Mouse (Mus musculus) CD4-positive, CD25-positive, alpha-beta regulatory T cell, adult 4 months (primary cell): ENCODE results near the gene Capn7. TPM values are rescaled to one million over a fixed set of nuclear protein-coding genes. Genes with fewer than 3 reads are reported as not detected.
A peak's percentile ranks its signal among the peaks of the same experiment; 100 is the strongest.

Experiments
- ATAC-seq: one replicate; pipeline ENCODE4 v1.8.0; 2017
- polyA plus RNA-seq, 2 experiments: library from polyadenylated mRNA; unstranded; fragments of 100-300 nt; shearing (Covaris generic); gene quantifications; one replicate each; pipeline ENCODE4 v1.2.1; 2017

The Capn7 gene
- 10 to 100 TPM; 16.0 to 18.3 TPM for polyA plus RNA-seq

DNA sequence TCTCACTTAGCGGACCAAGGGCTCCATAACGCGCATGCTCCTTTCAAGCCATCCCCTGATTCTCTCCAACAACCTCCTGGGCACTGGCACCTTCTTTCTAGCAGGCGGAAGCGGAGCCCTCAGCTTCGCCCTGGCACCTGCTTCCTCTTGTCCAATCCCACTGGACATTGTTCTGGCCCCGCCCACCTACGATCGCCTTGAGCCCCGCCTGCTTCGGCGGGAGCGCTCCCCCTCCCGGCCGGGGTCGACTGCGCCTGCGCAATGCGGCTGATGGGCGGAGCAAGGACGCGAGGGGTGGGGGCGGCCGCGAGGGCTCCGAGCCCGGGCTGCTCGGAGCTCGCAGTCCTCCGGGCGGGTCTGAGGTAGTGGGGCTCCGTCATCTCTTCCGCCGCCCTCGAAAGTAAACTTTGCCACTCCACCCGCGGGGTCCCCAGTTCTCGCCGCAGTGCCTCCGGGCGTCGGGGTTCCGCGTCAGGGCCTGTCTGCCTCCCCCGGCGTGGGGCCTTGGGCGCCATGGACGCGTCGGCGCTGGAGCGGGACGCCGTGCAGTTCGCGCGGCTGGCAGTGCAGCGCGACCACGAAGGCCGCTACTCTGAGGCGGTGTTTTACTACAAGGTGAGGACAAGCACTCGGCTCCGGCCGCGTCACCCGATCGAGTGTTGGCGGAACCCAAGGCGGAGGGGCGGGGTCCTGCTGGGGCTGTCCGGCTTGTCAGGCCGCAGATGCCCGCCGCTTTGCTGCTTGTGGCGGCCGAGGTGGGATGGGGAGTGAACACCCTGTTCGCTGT, at the start of gene Capn7:
Capn7 (plus strand) TSS at position 270 of the 787 bp plus-strand sequence.
- ATAC-seq = peak; percentile 87

DNA sequence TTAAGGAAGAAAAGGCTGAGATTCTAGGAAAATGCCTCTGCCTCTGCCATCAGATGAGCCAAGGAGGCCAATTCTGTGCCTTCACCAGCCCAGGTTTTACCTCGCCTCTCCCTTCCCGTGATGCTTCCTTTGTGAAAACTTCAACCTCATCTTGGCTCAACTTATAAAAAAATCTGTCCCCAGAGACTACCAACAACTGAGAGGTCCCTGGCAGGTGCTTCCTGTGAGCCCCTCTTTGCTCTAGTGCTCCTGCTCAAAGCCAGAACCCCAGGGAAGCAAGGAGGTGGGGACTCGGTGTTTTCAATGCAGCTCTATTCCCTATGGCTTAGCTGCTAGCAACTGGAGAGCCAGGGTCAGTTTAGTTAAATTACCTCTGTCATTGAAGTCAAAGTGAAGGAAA, 23.2 kb upstream of the Capn7 start:
- ATAC-seq = no peak

DNA sequence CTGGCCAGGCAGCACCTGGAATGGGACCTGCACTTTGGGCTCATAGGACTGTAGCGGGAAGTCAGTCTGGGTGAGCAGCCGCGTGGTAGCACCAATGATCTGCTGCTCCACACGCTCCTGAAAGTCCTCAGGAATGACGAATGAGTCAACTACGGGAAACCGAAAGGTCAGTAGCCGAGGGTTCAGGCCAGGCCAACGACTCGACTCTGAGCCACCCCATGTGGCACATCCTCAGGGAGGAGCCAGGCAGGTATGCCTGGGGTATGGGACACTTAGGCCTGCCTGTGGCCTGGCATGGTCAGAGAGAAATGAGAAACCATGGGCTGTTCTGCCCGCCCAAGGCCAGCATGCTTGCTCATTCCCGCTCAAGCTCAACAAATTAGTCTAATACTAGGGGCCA, 19.8 kb upstream of the Capn7 start:
- no peak for ATAC-seq

DNA sequence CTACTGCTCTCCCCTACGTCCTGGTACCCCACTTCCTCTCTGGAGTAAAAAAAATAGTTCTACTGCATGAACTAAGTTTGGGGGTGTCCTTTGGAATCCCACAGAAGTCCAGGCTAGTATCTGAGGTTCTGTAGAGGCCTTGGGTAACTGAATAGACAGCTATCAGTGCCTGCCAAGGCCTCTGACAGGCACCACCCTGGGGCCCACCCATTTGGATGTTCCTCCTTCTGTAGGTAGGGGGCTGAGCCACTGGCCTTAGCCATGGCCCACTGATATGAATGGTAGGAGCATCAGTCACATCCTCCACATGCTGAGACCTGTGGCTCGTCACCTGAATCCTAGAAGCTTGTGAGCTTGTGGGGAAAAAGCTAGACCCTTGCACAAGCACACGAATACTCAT, 18.7 kb upstream of the Capn7 start:
- no peak for ATAC-seq

DNA sequence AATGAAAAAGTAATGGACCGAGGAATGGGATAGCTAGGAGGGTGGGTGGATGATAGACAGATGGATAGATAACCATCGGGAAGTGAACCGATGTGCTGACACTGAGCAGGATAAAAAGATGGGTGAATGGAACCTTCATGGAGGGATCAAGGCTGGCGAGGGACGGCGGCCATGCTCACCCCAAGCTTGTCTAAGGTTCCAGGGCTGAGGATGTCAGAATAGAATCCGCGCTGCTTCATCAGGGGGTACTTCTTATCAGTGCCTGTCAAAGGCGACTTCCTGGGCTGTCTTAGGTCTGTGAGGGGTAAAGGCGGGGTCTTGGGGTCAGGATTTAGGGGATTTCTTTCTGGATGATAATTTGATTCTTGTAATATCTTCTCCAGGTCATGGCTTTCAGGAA, 16.9 kb upstream of the Capn7 start:
- no peak for ATAC-seq

DNA sequence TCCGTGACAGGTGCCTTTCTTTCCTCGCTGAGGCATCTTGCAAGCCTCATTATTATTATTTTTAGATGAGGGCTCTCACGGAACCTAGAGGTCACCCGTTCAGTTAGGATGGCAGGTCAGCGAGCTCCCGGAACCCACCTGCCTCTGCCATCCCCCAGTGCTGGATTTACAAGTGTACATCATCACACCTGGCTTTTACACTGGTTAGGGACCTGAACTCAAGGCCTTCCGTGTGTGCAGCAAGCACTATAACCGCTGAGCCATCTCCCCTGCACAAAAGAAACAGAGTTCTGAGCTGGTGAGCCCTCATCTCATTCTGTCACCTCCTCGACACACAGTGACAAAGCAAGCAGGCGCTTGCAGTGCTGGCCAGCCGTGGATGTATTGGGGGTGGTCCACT, 15.3 kb upstream of the Capn7 start:
- no peak for ATAC-seq

DNA sequence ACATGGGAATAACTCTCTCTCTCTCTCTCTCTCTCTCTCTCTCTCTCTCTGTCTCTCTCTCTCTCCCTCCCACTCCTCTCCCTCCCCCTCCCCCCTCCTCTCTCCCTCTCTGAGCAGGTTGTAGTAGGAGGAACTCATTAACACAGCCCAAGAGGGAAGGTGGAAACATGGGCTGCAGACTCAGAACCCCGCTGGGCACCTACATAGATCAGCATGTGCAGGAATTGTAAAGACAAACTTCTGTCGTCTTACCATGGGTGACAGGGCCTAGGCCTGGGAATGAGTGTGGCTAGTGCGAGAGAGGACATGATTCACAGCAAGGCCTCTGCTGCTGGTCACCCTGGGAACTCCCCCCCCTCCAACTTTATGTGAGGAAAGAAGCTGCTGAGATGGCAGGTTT, 14.2 kb upstream of the Capn7 start:
- ATAC-seq = no peak

DNA sequence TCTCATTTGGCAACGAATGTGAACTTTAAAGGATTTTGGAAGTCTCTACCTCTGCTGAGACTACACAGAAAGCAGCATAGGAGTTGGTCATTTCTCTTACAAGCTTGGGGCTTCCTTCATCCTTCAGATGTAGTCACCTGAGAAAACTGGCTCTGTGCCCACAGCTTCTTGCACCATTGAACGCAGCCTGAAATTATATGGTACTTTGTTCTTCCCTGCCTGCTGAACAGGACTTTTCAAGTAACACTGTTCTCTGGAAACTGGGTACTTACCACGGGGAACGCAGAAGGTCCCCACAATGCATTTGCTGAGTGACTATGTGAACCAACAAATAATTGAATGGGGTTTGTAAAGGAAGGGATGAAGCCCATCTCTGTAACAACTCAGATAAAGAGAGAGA, 13.2 kb upstream of the Capn7 start:
- no peak for ATAC-seq

DNA sequence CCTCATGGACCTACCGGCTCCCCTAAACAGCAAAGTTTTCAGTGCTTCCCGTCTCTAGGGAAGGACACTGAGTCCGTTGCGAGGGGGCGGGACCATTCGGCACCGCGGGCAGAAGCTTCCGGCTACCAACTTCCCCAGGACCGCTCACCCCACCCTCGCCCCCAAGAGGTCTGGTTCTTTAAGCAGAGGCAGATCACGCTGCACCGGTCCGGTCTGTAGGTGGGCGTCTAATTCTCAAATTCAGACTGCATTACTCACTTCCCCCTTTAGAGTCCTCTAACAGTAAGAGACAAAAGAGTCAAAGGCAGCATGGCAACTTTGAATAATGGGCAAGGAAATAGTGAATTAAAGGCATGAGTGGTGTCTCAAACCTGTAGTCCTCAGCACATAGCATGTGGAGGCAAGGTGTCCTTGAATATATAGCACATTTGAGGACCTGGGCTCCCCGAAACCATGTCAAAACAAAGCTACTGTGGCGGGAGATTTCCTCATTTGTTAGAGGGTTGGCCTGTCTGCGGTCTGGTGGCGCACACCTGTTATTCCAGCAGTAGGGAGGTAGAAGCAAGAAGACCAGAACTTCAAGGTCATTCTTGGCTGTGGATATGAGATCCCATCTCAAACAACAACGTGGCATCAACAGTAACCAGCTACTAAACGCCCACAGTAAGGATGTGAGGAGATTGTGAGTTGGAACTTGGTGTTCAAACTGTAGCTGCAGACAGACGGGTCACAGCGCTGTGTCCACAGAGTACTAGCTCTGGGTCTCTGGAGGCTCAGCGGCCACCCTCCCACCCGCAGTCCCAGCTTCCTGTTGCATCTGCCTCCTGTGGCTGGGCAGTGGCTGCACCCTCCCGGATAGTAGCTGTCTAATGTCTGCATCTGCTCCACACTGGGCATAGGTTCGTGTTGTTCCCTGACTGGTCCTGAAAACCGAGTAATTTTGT, 12.3 kb upstream of the Capn7 start, which contains the start of gene Dnah1:
Dnah1 (minus strand) TSS at position 48 of the 944 bp plus-strand sequence.
- ATAC-seq = peak; percentile 84

DNA sequence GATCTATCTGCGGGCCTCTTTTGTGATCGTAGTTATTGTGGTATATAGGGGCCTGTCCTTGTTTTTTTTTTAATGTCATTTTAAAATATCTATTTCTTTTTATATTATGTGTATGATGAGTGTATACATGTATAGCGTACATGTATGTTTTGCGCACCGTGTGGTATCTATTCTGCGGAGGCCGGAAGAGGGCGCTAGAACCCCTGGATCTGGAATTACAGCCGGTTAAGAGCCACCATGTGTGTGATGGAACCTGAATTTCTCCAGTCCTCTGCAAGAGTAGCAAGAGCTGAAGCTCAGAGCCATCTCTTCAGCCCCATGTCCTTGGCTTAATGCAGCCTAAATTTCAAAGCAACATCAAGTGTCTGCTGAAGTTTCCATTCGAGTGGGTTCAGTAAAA, 11.6 kb upstream of the Capn7 start:
- no peak for ATAC-seq

DNA sequence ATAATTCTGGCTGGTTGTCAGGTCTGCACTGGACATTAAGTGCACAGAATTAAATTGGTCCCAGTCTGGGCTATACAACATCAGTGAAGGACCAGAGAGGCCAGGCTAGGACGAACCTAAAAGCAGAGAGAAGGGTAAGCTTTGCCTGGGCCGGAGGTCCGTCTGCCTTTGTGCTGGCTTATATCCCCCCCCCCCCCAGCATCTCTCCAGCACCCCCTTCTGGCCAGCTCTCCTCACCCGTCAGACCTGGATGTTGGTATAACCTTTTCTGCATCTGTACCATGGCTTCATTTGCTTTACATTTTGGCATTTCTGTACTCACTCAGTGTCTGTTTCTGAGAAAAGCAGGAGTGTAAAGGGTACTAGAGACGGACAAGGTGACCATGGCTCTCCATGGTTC, 10.9 kb upstream of the Capn7 start:
- ATAC-seq = no peak

DNA sequence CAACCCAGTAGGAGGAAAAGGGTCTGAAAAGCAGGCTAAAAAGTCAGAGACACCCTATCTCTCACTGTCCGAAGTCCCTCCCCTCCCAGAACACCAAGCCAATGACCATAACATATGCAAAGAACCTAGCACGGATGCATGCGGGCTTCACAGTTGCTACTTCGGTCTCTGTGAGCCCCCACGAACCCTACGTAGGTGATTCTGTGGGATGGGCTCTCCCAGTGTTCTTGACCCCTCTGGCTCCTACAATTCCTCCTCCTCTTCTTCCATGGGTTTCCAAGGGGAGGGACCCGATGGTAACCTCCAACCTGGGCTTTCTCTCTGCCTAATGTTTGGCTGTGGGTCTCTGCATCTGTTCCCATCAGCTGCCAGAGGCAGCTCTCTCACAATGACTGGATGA, 9.7 kb upstream of the Capn7 start:
- no peak for ATAC-seq

DNA sequence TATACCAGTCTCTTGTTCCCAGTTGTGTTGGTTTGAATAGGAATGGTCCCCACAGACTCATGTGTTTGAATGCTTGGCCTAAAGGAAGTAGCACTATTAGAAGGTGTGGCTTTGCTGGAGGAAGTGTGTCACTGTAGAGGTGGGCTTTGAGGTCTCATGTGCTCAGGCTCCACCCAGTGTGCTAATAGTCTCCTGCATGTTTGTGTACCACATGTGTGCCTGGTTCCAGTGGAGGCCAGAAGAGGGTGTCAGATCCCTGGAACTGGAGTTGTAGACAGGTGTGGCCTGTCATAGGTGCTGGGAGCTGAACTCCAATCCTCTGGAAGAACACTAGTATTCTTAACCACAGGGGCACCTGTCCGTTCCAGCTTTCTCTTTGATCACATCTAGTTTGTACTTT, 9.2 kb upstream of the Capn7 start:
- no peak for ATAC-seq

DNA sequence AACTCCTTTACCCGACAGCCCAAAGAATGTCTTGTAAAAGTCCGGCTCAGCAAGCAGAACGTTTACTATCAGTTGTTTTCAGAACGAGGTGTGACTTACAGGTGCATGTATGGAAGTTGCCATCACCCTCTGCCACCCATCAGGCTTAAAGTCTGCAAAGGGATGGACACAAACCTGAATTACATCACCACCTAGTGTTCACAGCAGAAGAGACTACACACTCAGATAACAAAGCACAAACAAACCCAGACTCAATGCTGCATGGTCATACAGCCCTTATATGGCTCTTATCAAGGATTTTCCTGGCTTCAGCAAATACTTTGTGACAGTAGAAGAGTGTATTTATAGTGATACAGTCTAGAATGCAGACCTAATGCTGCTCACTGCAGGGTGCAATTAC, 8.8 kb upstream of the Capn7 start:
- no peak for ATAC-seq

DNA sequence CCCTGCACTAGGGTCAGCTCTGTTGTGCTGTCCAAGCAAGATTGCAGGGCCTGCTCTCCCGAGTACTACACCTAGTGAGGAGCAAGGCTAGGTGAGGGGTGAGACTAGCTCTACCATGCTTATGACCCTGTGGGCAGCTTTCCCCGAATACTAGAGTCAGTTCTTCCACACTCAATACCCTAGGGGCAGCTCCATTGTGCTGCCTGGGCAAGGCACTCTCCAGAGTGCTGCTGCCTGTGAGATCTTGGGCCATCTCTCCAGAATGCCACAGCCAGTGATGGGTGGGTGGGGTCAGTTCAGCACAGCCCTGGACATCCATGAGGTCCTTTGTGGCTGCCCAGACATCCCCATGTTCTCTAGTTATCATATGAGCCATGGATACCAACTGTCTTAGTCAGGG, 6.7 kb upstream of the Capn7 start:
- no peak for ATAC-seq

DNA sequence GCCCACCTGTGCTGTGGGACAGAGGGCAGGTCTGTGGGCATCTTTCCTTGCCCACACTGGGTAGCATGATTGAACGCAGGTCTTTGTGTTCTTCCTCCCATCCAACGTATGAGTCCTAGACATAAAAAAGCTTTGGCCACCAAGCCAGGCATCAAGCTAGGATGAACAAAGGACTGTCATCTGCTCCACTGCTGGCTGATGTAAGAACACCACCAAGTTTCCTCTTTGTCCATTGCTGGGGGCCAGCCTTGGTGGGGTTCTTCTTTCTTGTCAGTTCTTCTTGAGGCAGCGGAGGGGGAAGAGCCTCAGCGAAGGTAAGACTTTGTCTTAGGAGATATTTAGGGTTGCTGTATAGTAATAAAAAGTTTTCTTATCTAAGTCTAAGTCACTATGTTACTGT, 5.5 kb upstream of the Capn7 start:
- ATAC-seq = no peak

DNA sequence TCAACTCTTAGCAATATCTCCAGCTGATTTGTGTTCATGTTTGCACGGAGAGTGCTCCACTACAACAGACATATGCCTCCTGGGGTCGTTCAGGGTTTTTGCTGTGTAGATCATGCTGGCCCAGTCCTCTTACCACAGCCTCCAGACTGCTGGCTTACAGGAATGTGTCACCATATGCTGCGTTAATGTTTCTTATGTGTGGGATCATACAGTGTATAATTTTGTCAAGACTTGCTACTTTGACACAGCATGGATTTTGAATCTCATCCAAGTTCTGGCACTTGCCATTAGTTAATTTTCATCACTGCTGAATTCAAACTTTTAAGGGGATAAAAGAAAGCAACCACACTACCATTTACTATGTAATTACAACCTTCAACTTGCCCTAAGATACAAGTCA, 673 bp upstream of the Capn7 start:
- ATAC-seq = no peak

DNA sequence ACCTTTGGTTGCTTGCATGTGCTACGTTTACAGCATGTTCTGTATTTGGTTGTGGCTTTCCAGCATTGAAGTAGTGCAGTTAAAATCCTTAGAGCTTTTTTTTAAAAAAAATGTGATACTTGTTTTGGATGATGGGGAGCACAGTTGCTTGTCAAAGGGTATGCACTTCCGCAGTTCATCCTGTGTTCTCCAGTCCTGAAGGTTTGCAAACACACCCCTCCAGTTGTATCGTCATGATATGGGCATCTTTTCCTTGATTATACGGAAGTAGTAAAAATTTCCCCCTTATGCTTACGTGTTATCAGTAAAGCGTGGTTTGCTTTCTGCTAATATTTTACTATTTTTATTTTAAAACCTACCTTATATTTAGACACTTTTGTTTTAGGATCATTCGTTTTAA, 968 bp downstream of the Capn7 start:
- peak; percentile 22 for ATAC-seq

DNA sequence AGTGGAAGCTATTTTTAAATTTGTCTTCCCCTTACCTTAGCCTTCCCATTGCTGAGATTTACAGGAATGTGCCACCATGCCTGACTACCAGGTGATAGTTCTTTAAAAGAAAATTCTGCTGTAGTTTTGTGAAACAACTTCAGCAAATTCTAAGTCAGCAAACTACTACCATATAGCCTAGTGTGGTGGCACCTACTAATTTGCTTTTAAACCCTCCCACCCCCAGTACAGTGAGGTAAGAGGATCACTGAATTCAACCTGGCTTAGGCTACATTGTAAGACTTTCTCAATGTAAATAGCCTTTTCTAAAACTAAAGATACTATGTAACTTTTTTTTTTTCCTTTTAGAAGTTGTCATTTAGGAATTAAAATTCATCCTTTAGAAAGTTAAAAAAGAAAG, 1.5 kb downstream of the Capn7 start:
- ATAC-seq = no peak

DNA sequence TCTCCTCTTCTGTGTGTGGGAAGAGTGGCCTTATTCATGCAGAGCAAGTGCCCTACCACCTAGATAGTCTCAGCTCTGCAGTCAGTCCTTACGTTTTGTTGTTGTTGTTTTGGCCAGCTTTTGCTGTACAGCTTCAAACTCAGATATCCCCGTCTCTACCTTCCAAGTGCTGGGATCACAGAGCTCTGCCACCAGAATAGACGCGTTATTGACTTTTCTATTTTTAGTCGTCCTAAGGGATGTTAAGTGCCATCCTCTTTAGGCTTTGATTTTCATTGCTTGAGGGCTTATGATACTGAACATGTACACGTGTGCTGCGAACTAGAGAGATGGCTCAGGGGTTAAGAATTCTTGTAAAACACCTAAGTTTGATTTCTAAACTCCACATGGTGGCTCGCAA, 6.8 kb downstream of the Capn7 start:
- ATAC-seq = no peak

DNA sequence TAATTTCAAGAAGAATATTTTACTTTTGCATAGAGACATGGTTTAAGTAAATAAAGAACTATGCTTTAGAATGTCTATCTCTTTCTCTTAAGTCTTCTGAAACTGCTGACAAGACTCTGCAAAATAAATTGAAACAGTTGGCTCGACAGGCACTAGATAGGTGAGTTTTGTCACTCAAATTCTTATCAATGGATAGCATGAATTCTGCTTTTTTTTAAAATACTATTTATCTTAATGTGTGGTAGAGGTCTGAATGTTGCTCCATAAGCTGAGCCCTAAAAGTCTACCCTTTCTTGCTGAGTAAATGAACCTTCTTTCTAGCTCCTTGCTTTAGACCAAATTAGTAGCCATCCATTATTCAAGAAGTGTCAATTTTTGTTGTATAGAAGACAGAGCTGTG, 8.9 kb downstream of the Capn7 start:
- ATAC-seq = no peak

DNA sequence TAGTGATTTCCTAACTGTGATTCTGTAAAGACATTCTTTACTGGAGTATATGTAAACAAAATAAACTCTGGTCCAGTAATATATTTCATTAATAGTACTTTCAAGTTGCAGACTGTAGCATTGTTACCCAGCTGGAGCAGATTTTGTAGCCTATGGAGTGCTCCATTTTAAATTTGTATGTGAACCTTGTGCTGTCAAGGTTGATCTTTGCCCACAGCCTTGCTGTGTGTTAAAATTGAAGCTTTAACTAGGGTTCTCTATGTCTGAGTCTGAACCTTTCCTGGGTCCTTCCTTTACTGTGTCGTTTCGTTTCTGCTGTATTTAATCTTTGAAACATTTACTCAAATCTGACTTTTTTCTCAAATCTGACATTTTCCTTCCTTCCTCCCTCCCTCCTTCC, 25.8 kb downstream of the Capn7 start:
- no peak for ATAC-seq

DNA sequence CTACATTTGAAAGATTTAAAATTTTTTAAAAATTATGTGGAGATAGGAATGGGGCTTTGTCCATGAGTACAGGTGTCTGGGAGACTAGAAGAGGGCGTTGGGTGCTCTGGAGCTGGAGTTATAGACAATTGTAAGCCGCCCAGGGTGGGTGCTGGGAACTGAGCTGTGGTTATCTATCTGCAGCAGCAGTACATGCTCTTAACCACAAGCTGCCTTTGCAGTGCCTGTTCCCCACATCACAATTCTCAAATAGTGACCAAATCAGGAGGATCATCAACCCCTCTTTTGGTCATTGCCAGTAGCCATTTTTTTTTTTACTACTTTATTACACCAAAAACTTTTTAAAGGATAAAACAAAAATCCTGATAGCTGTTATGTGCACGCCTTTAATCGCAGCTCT, 28.2 kb downstream of the Capn7 start:
- no peak for ATAC-seq

DNA sequence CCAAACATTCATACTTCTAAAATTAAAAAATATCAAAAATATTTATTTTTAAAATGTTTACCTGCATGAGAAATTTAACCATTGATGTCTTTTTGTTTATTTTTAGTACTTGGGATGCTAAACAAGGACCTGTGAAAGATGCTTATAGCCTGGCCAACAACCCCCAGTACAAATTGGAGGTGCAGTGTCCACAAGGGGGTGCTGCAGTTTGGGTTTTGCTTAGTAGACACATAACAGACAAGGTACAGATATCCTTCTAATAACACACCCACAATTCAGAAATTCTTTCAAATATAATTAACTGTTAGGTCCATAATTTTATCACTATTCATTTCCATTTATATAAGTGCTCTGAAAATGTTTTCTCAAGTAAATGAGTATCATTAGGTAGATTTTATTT, 28.9 kb downstream of the Capn7 start:
- ATAC-seq = peak; percentile 86
